10 mouse cellular contexts compared by ENCODE assay signal in the genomic region with DNA sequence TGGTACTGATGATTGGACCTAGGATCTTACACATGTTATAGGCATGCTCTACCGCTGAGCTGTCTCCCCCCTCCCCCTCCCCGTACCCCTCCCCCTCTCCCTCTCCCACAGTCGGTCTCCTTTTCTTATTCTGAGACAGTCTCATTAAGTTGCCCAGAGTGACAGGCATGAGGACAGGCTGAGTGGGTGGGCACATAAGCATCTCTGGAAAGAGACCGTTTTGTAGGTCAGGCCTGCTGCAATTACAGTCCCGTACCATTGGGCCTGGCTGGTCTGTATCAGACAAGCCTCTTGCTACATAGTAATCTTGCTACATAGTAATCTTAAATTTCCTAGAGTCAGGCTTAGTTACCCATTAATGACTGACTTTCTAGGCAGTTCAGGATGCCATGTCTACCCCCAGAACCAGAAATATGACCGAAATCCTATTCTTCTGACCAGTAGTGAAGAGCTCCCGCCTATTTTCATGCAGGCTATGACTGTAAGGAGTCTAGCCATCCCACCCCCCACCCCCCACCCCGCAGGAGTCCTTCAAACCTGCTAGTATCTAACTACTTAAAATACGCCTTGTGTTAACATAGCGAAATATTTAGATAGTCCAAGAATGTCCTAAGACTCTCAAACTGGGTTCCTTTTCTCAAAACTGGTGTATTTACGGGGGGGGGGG. TPM values are rescaled to one million over a fixed set of nuclear protein-coding genes. Genes with fewer than 3 reads are reported as not detected.
DNase-seq lines count a peak whose midpoint lies in the region; ATAC-seq and TF ChIP-seq lines count a peak whose summit lies in the region.
"Had no signal": no experiment of that assay in that cellular context is flagged by ENCODE, and none has a peak within 500 bp of the region (broad histone marks: within the 10 kb centered on the region; RNA-seq: fewer than 3 reads in every experiment).

No protein-coding gene starts in this region.

- peaks cover 3% of the 10 kb centered on the region; the same call in 1 of the 2 replicates for H3K4me1 ChIP-seq in kidney, embryonic 16.5 days (ENCODE audit: insufficient read depth, low read length)
- H3K4me1 ChIP-seq in forebrain, embryonic 12.5 days = peaks cover 13% of the 10 kb centered on the region
- peaks cover 15% of the 10 kb centered on the region for H3K4me1 ChIP-seq in limb, embryonic 14.5 days (ENCODE audit: control insufficient read depth, insufficient read depth, low read length)

- H3K27ac ChIP-seq in kidney, embryonic 16.5 days (ENCODE audit: low read length) = no peak overlapping the region
- H3K27ac ChIP-seq in forebrain, embryonic 12.5 days = peak overlapping the region; percentile 31; the same call in 1 of the 2 replicates
- H3K27ac ChIP-seq in limb, embryonic 14.5 days (replicated peaks; ENCODE audit: low read depth, low read length) = no peak overlapping the region

- TF ChIP-seq POLR2A in limb, embryonic 14.5 days (IDR thresholded peaks at IDR 0.05; ENCODE audit: borderline replicate concordance, extremely low read depth, insufficient read depth, insufficient read length) = no peak

- 46% methylated on average over 10 of the region's 11 CpGs for WGBS in kidney, embryonic 16.5 days
- WGBS in forebrain, embryonic 12.5 days = 44% methylated on average over 8 of the region's 11 CpGs
- 48% methylated on average over 9 of the region's 11 CpGs for WGBS in limb, embryonic 14.5 days

- no peaks in the 10 kb centered on the region for H3K27me3 ChIP-seq in kidney, embryonic 16.5 days (ENCODE audit: insufficient read depth, low read length)
- H3K27me3 ChIP-seq in forebrain, embryonic 12.5 days = no peaks in the 10 kb centered on the region
- H3K27me3 ChIP-seq in limb, embryonic 14.5 days (ENCODE audit: control insufficient read depth, insufficient read depth, low read length) = no peaks in the 10 kb centered on the region

- peak; percentile 55; the same call in 1 of the 2 replicates for ATAC-seq in kidney, embryonic 16.5 days (ENCODE audit: low FRiP score, low TSS enrichment)
- peak; percentile 84 for ATAC-seq in forebrain, embryonic 12.5 days (ENCODE audit: low FRiP score)
- no peak for ATAC-seq in limb, embryonic 14.5 days (ENCODE audit: low FRiP score, low read depth)
- ATAC-seq in megakaryocyte progenitor cell, adult 5-6 weeks (replicated peaks; ENCODE audit: poor library complexity) = no peak

- no peak overlapping the region; the same call in 1 of the 2 replicates for H3K9ac ChIP-seq in kidney, embryonic 16.5 days (replicated peaks; ENCODE audit: low read length)
- H3K9ac ChIP-seq in forebrain, embryonic 12.5 days = no peak overlapping the region
- peak overlapping the region; percentile 58; the same call in 1 of the 2 replicates for H3K9ac ChIP-seq in limb, embryonic 14.5 days (ENCODE audit: low read depth, low read length, severe bottlenecking)

- no peak for DNase-seq in kidney, adult 9 months
- no peak for DNase-seq in limb, embryonic 14.5 days (ENCODE audit: low spot score)
- peak; percentile 73 for DNase-seq in retina, embryonic 14.5 days (ENCODE audit: low spot score)
- no peak for DNase-seq in urinary bladder, postnatal 36 days (ENCODE audit: low spot score in 2 of 2)
- DNase-seq in layer of hippocampus, postnatal 14 days (ENCODE audit: low spot score in 2 of 2) = no peak
- DNase-seq: cerebellum, adult 11 months had no signal

- H3K4me2 ChIP-seq in kidney, embryonic 16.5 days (replicated peaks; ENCODE audit: low read depth, low read length) = peak overlapping the region; percentile 78
- peak overlapping the region; percentile 63 for H3K4me2 ChIP-seq in forebrain, embryonic 12.5 days
- H3K4me2 ChIP-seq in limb, embryonic 14.5 days (replicated peaks; ENCODE audit: low read depth, low read length, severe bottlenecking) = peak overlapping the region; percentile 46

- no peaks in the 10 kb centered on the region for H3K9me3 ChIP-seq in kidney, embryonic 16.5 days (ENCODE audit: low read length)
- no peaks in the 10 kb centered on the region for H3K9me3 ChIP-seq in forebrain, embryonic 12.5 days
- H3K9me3 ChIP-seq in limb, embryonic 14.5 days (ENCODE audit: control insufficient read depth, low read length) = no peaks in the 10 kb centered on the region

- H3K36me3 ChIP-seq in kidney, embryonic 16.5 days (ENCODE audit: insufficient read depth, low read length) = no peaks in the 10 kb centered on the region
- H3K36me3 ChIP-seq in forebrain, embryonic 12.5 days (replicated peaks) = no peaks in the 10 kb centered on the region
- no peaks in the 10 kb centered on the region for H3K36me3 ChIP-seq in limb, embryonic 14.5 days (ENCODE audit: control insufficient read depth, insufficient read depth, low read length)

- peak overlapping the region; percentile 56 for H3K4me3 ChIP-seq in kidney, embryonic 16.5 days (ENCODE audit: low read length)
- peak overlapping the region; percentile 50; the same call in 1 of the 2 replicates for H3K4me3 ChIP-seq in forebrain, embryonic 12.5 days (replicated peaks)
- H3K4me3 ChIP-seq in limb, embryonic 14.5 days (replicated peaks; ENCODE audit: low read length) = peak overlapping the region; percentile 46; the same call in 1 of the 2 replicates

RNA-seq across cellular contexts. Expression of a gene that starts 0.7 kb away (rescaled TPM):
- polyA plus RNA-seq in kidney, embryonic 16.5 days (2015; fragmentation: Nextera tagmentation; extraction: Ambion mirVana) = 6.8 and 7.8 TPM in 2 replicates
- 22.9 and 25.9 TPM in 2 replicates for polyA plus RNA-seq in forebrain, embryonic 12.5 days (2016; fragmentation: Nextera tagmentation; extraction: Ambion mirVana)
- 18.8 and 20.8 TPM in 2 replicates for polyA plus RNA-seq in limb, embryonic 14.5 days (2012; rRNA removed)
- 29.3 and 34.7 TPM in 2 replicates for polyA plus RNA-seq in limb, embryonic 14.5 days (2014; fragmentation: Nextera tagmentation; extraction: Ambion mirVana)
- total RNA-seq in megakaryocyte progenitor cell, adult 5-6 weeks (2015) = 0.66 and 0.81 TPM in 2 replicates
- 1.1 TPM in 1 of 2 replicates, not detected in the other for total RNA-seq in megakaryocyte progenitor cell, adult 5-6 weeks (2017)
- total RNA-seq in layer of hippocampus, postnatal 14 days (2021) = 1 to 10 TPM in 1 of 2 experiments, under 1 TPM in 1; 0.99 to 1.2 TPM
- total RNA-seq: MEL had no signal

RNA-seq across cellular contexts. Expression of a gene that starts 35.6 kb away (rescaled TPM):
- polyA plus RNA-seq in kidney, embryonic 16.5 days (2015; fragmentation: Nextera tagmentation; extraction: Ambion mirVana) = 23.1 and 23.2 TPM in 2 replicates
- polyA plus RNA-seq in forebrain, embryonic 12.5 days (2016; fragmentation: Nextera tagmentation; extraction: Ambion mirVana) = 53.0 and 56.1 TPM in 2 replicates
- 21.3 and 25.6 TPM in 2 replicates for polyA plus RNA-seq in limb, embryonic 14.5 days (2012; rRNA removed)
- 45.2 and 51.1 TPM in 2 replicates for polyA plus RNA-seq in limb, embryonic 14.5 days (2014; fragmentation: Nextera tagmentation; extraction: Ambion mirVana)
- 90.3 and 126 TPM in 2 replicates for total RNA-seq in megakaryocyte progenitor cell, adult 5-6 weeks (2015)
- 79.4 and 107 TPM in 2 replicates for total RNA-seq in megakaryocyte progenitor cell, adult 5-6 weeks (2017)
- total RNA-seq in layer of hippocampus, postnatal 14 days (2021) = 10 to 100 TPM; 20.8 to 24.3 TPM

Comparison
In these comparisons a context has a peak if more than half of its experiments do, and no peak if none do; other contexts are left out.
1. ATAC-seq: peak in kidney, embryonic 16.5 days (single experiment) and forebrain, embryonic 12.5 days (single experiment); none in limb, embryonic 14.5 days (single experiment) and megakaryocyte progenitor cell, adult 5-6 weeks (single experiment).
2. Peak in every context shown above with its lines, with median percentiles within 50 percentile points of each other: H3K4me2 ChIP-seq and H3K4me3 ChIP-seq.